Mouse (Mus musculus) spleen, adult 2 months (tissue): Measurements from ENCODE around the gene Fam118b.
A peak's percentile ranks its signal among the peaks of the same experiment; 100 is the strongest.

Experiments used
- CTCF ChIP-seq: fragments of 200-500 bp; IDR thresholded peaks from 2 replicates; pipeline ENCODE4 v1.5.1; 2011; ENCODE audit warnings: mild to moderate bottlenecking, inconsistent platforms; ENCODE audit not compliant: insufficient read depth, insufficient read length, insufficient replicate concordance; ENCODE audit errors: extremely low read depth
- POLR2A ChIP-seq: fragments of 200-500 bp; IDR thresholded peaks from 2 replicates; pipeline ENCODE4 v1.6.1; 2011; ENCODE audit warnings: low read depth, low read length, inconsistent platforms

DNA sequence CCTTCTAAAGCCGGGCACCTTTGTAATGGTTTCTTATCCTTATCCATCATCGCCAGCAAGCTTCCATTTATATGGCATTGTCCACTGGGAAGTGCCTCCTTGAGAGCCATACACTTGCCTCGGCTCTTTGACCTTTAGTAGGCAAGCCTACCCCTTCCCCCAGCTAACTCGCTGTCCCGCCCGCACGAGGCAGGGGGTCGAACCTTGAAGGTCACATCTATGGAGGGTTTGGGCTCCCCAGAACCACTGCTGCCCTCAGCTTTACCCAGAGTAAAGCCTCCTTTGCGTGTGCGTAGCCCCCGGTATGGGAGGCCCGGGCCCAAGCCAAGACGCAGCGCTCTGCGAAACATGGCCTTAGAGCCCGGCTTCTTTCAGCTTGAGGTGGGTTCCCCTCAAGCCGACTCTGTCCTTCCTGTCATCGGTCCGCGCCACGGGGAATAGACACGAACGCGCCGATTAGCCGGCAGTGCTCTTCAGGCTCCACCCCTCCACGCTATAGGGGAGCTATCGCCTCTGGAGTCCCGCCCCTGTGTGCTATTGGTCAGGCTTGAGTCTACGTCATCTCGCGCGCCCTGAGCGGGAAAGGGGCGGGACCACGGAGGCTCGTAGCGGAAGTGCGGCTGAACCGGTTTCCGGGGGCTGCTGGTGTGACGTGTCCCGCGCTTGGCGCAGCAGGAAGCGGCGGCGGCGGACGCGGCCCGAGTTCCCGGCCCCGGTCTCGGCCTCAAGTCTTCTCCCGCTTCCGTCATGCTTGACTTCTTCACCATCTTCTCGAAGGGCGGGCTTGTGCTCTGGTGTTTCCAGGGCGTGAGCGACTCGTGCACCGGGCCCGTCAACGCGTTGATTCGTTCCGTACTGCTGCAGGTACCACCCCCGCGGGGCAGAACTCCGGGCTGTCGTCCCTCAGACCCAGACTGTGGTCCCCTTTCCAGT, 56.8 kb downstream of the Fam118b start, which contains the start of gene Foxred1:
- TF ChIP-seq POLR2A (peak; percentile 97), CTCF (no peak)
